Mouse (Mus musculus) v-Abl transformed pro-B cells (cell line): ENCODE measurements around the gene Gm12184.

Experiments used
- in situ Hi-C, 2 experiments: fragments of 400-800 bp; cut with MboI; formaldehyde crosslinking; loops; one replicate each; pipeline ENCODE4 v1.15.1; 2025; ENCODE audit not compliant: unreplicated experiment in 2 of 2

Gm12184 gene

GRCm38 (mm10) chr11:48787455-48788211, 38.8 kb downstream of the Gm12184 start:
- in situ Hi-C loops: loop anchor here (5.0 to 25.0 kb wide), 3 partner anchors 70 to 925 kb away; partner anchors contain the start of gene Cnot6 (in 1 of the 2)

- in situ Hi-C loops: loop anchor here in 1 of 2 experiments (25.0 kb wide), 1 partner anchor 930 kb away; the partner anchor contains the start of gene Cnot6
Measured at GRCm38 (mm10) chr11:48782243-48782642, 44.2 kb downstream of the Gm12184 start.

GRCm38 (mm10) chr11:48779450-48779849, 47.0 kb downstream of the Gm12184 start:
- in situ Hi-C loops: loop anchor here (10.0 to 25.0 kb wide), 3 partner anchors 485 to 933 kb away; partner anchors contain the start of gene Cnot6 (in 1 of the 2)

DNA sequence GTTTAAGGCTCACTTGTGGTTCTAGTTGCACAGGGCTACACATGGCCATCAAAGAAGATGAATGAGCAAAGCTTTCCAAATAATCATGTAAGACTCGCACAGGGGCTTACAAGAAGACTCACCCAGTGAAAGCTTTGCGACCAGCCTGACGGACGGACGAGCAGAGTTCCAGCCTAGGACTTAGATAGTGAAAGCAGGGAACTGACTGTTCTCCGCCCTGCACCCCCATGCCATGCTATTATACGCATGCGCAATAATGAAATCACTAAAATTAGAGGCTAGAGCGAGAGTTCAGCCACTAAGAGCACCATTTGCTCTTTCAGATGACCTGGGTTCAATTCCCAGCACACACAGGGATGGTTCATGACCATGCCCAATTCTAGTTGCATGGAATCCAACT, 49.2 kb downstream of the Gm12184 start:
- in situ Hi-C loops: loop anchor here (10.0 to 25.0 kb wide), 3 partner anchors 487 to 935 kb away; partner anchors contain the start of gene Cnot6 (in 1 of the 2)

DNA sequence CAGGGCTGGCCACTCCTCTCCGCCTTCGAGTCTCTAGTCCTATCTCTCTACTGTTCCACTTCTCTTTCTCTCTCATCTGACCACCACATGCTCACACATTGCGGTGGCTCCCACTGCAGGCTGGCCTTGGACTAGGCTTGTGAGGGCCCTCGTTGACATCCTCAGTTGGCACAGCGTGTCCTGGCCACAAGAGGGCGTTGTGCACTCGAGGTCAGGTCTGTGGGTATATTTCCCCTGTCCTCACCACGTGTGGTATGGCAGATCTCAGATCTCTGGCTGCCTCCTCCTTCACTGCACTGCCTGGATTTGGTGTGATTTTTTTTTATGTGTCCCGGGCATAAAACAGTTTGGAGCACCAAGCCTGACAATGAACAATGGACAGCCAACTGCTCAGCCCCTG, 49.8 kb downstream of the Gm12184 start:
- in situ Hi-C loops: loop anchor here (10.0 to 25.0 kb wide), 3 partner anchors 488 to 936 kb away; partner anchors contain the start of gene Cnot6 (in 1 of the 2)

DNA sequence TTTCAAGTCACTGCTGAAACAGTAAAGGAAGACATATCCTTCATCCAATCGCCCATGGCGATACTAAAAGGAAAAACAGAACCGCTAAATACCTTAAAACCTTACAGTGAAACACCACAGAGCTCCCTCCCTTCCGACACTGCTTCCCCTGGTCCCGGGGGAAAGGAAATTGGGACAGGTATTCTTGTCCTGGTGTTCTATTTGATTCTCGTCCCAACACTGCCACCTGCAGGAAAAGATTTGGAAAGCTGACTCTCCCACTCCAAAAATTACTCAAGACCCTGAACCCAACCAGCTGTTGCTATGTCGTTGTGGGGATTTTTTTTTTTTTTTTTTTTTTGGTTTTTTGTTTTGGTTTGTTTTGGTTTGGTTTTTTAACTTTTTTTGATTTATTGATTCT, 51.0 kb downstream of the Gm12184 start:
- in situ Hi-C loops: loop anchor here (10.0 to 25.0 kb wide), 3 partner anchors 489 to 937 kb away; partner anchors contain the start of gene Cnot6 (in 1 of the 2)
